Mouse (Mus musculus) hindbrain, embryonic 15.5 days (tissue): ENCODE measurements around the gene Thoc2. TPM values are rescaled to one million over a fixed set of nuclear protein-coding genes. Genes with fewer than 3 reads are reported as not detected.

Source experiments
- ATAC-seq: fragments of 200-750 bp; cut with Nextera tagmentation; 2 replicates; pipeline ENCODE4 v1.8.0; 2017; ENCODE audit warnings: low read depth, moderate number of reproducible peaks, moderate TSS enrichment; ENCODE audit not compliant: low FRiP score
- H3K27ac ChIP-seq: fragments of 300-500 bp; sonication (generic); replicated peaks from 2 replicates; pipeline ENCODE4 v1.5.1; 2015; ENCODE audit warnings: mild to moderate bottlenecking, inconsistent platforms
- H3K27me3 ChIP-seq: fragments of 300-500 bp; sonication (generic); 2 replicates; pipeline ENCODE4 v1.6.1; 2015; ENCODE audit warnings: control low read depth, inconsistent platforms
- H3K36me3 ChIP-seq: fragments of 300-500 bp; sonication (generic); 2 replicates; pipeline ENCODE4 v1.6.1; 2015; ENCODE audit warnings: control low read depth, inconsistent platforms
- H3K4me1 ChIP-seq: fragments of 300-500 bp; sonication (generic); replicated peaks from 2 replicates; pipeline ENCODE4 v1.6.1; 2015; ENCODE audit warnings: control low read depth, inconsistent platforms
- H3K4me2 ChIP-seq: fragments of 300-500 bp; sonication (generic); 2 replicates; pipeline ENCODE4 v1.6.1; 2015; ENCODE audit warnings: moderate library complexity, mild to moderate bottlenecking, inconsistent platforms
- H3K4me3 ChIP-seq: fragments of 300-500 bp; sonication (generic); 2 replicates; pipeline ENCODE4 v1.5.1; 2015; ENCODE audit warnings: mild to moderate bottlenecking, inconsistent platforms
- H3K9ac ChIP-seq: fragments of 300-500 bp; sonication (generic); 2 replicates; pipeline ENCODE4 v1.6.1; 2015; ENCODE audit warnings: inconsistent platforms
- H3K9me3 ChIP-seq: fragments of 300-500 bp; sonication (generic); 2 replicates; pipeline ENCODE4 v1.6.1; 2016; ENCODE audit warnings: control low read depth, inconsistent platforms
- WGBS: fragments of 180-500 bp; shearing (Covaris S2); methylation state at CpG from one replicate; pipeline ENCODE4 v1.1.7; 2015; 5-methylcytosine and 5-hydroxymethylcytosine counted together
- microRNA-seq: library from miRNA; unstranded; fragments of <30 nt; microRNA quantifications from one replicate; pipeline ENCODE4, GENCODE M21; 2016
- polyA plus RNA-seq: library from polyadenylated mRNA; unstranded; fragments of >200 nt; fragmentation: Nextera tagmentation; extraction: Ambion mirVana; gene quantifications from 2 replicates; pipeline ENCODE4 v1.2.1, GENCODE M21; 2015

The Thoc2 gene
- polyA plus RNA-seq, 1 experiment from 2014 or later = 67.3 TPM

DNA sequence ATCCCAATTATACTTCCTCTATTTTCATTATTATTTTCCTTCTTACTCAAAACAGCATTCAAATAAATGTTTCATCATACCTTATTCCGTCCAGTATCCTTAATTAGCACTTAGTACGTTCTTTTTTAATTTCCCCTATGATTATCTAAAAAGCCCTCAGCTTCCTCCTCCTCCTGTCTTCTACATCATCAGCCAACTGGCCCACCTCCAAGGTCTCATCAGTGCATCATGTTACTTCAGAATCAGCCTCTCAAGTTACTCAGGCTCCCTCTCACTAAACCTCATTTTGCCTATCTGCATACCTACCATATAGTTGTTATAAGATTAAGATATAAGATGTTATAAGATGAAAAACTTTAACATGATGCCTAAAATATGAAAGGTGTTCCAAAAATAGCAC is 43.9 kb downstream of the Thoc2 start:
- no peak overlapping the region for H3K4me2 ChIP-seq
- H3K27ac ChIP-seq = no peak overlapping the region
- no peak overlapping the region for H3K4me3 ChIP-seq
- no peaks in the 10 kb centered on the region for H3K4me1 ChIP-seq
- ATAC-seq = no peak
- WGBS = 78% methylated on average over 2 of the region's 2 CpGs
- H3K27me3 ChIP-seq = no peaks in the 10 kb centered on the region
- H3K36me3 ChIP-seq = no peaks in the 10 kb centered on the region
- H3K9me3 ChIP-seq = no peaks in the 10 kb centered on the region
- H3K9ac ChIP-seq = no peak overlapping the region

- no peaks in the 10 kb centered on the region for H3K9me3 ChIP-seq
- ATAC-seq = no peak
- H3K4me1 ChIP-seq = no peaks in the 10 kb centered on the region
- H3K4me2 ChIP-seq = no peak overlapping the region
- no peak overlapping the region for H3K27ac ChIP-seq
- H3K4me3 ChIP-seq = no peak overlapping the region
- H3K36me3 ChIP-seq = no peaks in the 10 kb centered on the region
- H3K27me3 ChIP-seq = no peaks in the 10 kb centered on the region
- H3K9ac ChIP-seq = no peak overlapping the region
Observed at GRCm38 (mm10) chrX:41837823-41838222, 82.7 kb downstream of the Thoc2 start.

- no peak overlapping the region for H3K4me2 ChIP-seq
- H3K9me3 ChIP-seq = no peaks in the 10 kb centered on the region
- 0 out of 2 replicates have a peak, but pooled peaks cover 3% of the 10 kb centered on the region for H3K36me3 ChIP-seq
- H3K4me1 ChIP-seq = no peaks in the 10 kb centered on the region
- H3K27me3 ChIP-seq = no peaks in the 10 kb centered on the region
- H3K9ac ChIP-seq = no peak overlapping the region
- H3K27ac ChIP-seq = no peak overlapping the region
- no peak overlapping the region for H3K4me3 ChIP-seq
- no peak for ATAC-seq
Observed at GRCm38 (mm10) chrX:41805592-41805991, 114.9 kb downstream of the Thoc2 start.

GRCm38 (mm10) chrX:41793303-41793702 is 127.2 kb downstream of the Thoc2 start:
- no peak overlapping the region for H3K4me3 ChIP-seq
- no peak overlapping the region for H3K9ac ChIP-seq
- ATAC-seq = no peak
- H3K27me3 ChIP-seq = no peaks in the 10 kb centered on the region
- no peak overlapping the region for H3K4me2 ChIP-seq
- H3K9me3 ChIP-seq = no peaks in the 10 kb centered on the region
- H3K27ac ChIP-seq = no peak overlapping the region
- no peaks in the 10 kb centered on the region for H3K36me3 ChIP-seq
- no peaks in the 10 kb centered on the region for H3K4me1 ChIP-seq
- WGBS = 94% methylated on average over 6 of the region's 6 CpGs

Small RNAs within 50 kb of the gene (microRNA-seq; reads per million reads assigned to microRNA genes)
- not detected for gene Gm44490

Other genes with a start within 250 kb of the Thoc2 start
- 9.8 and 11.6 TPM in 2 replicates for gene Xiap, start 139.0 kb upstream of the Thoc2 start, polyA plus RNA-seq
- 17.6 and 21.8 TPM in 2 replicates for gene Stag2, start 228.6 kb upstream of the Thoc2 start, polyA plus RNA-seq